8 mouse cellular contexts compared by ENCODE assay signal in the genomic region with DNA sequence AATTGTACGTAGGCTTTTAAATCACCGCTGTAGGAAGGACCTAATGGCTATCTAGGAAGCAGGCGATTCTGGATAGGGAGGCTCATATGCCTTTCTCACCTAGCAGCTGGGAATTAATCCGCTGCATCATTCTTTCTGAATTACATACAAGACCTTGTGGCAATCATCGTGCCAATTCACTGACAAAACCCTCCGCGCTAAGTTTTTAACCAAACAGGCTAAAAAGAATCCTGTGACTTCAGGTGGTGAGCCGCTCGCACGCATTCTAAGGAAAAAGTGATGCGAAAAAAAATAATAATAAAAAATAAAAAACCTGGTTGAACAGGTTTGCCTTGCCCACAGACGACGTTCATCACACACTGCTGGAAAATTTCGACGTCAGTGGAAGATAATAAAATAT. TPM values are rescaled to one million over a fixed set of nuclear protein-coding genes. Genes with fewer than 3 reads are reported as not detected.
DNase-seq lines count a peak whose midpoint lies in the region; ATAC-seq and TF ChIP-seq lines count a peak whose summit lies in the region.

No protein-coding gene starts in this region.

- no peak for TF ChIP-seq CTCF in liver, adult 2 months (IDR thresholded peaks at IDR 0.05; ENCODE audit: low read depth, low read length)
- no peak for TF ChIP-seq CTCF in kidney, postnatal 0 days (IDR thresholded peaks at IDR 0.05; ENCODE audit: low read depth)

- H3K4me1 ChIP-seq in liver, adult 2 months (ENCODE audit: control insufficient read depth, insufficient read depth, low read length): peaks cover 9% of the 10 kb centered on the region
- peaks cover 10% of the 10 kb centered on the region for H3K4me1 ChIP-seq in embryonic facial prominence, embryonic 14.5 days (ENCODE audit: control insufficient read depth, insufficient read depth, low read length)
- H3K4me1 ChIP-seq in kidney, postnatal 0 days (replicated peaks; ENCODE audit: insufficient read depth, low read length): no peaks in the 10 kb centered on the region
- H3K4me1 ChIP-seq in midbrain, embryonic 13.5 days (replicated peaks): peaks cover 26% of the 10 kb centered on the region

- no peak for ATAC-seq in embryonic facial prominence, embryonic 14.5 days (ENCODE audit: low read depth)
- ATAC-seq in kidney, postnatal 0 days (replicated peaks; ENCODE audit: low FRiP score, low read depth): no peak
- no peak for ATAC-seq in midbrain, embryonic 13.5 days

- DNase-seq in liver, adult 2 months (ENCODE audit: extremely low read depth, low read depth, low spot score): no peak
- no peak for DNase-seq in liver
- DNase-seq in adipocyte (ENCODE audit: low spot score): peak; percentile 42
- DNase-seq in embryonic facial prominence, embryonic 14.5 days (ENCODE audit: low spot score): peak; percentile 65
- DNase-seq in kidney, postnatal 0 days (ENCODE audit: low spot score): peak; percentile 39
- no peak for DNase-seq in layer of hippocampus, adult 11-12 months (ENCODE audit: low spot score)
- no peak for DNase-seq in spleen, adult 18-20 months

- H3K9me3 ChIP-seq in embryonic facial prominence, embryonic 14.5 days (ENCODE audit: control insufficient read depth, low read length): no peaks in the 10 kb centered on the region
- H3K9me3 ChIP-seq in kidney, postnatal 0 days (replicated peaks; ENCODE audit: low read length): no peaks in the 10 kb centered on the region
- no peaks in the 10 kb centered on the region for H3K9me3 ChIP-seq in midbrain, embryonic 13.5 days

- WGBS in liver, adult 2 months: 19% methylated on average over 15 of the region's 15 CpGs
- WGBS in embryonic facial prominence, embryonic 14.5 days: 2% methylated on average over 15 of the region's 15 CpGs
- 4% methylated on average over 15 of the region's 15 CpGs for WGBS in kidney, postnatal 0 days
- 2% methylated on average over 15 of the region's 15 CpGs for WGBS in midbrain, embryonic 13.5 days

- no peak overlapping the region for H3K27ac ChIP-seq in liver, adult 2 months (replicated peaks; ENCODE audit: insufficient read depth, low read depth, low read length)
- H3K27ac ChIP-seq in embryonic facial prominence, embryonic 14.5 days (replicated peaks; ENCODE audit: low read depth, low read length): no peak overlapping the region
- no peak overlapping the region for H3K27ac ChIP-seq in kidney, postnatal 0 days
- H3K27ac ChIP-seq in midbrain, embryonic 13.5 days: no peak overlapping the region

- no peak for TF ChIP-seq POLR2A in liver, adult 2 months (IDR thresholded peaks at IDR 0.05; ENCODE audit: extremely low read depth, insufficient read depth, low read length)

- peak overlapping the region; percentile 87; the same call in 1 of the 2 replicates for H3K4me3 ChIP-seq in liver, adult 2 months (ENCODE audit: insufficient read depth, low read depth, low read length)
- H3K4me3 ChIP-seq in embryonic facial prominence, embryonic 14.5 days (ENCODE audit: low read depth, low read length): peak overlapping the region; percentile 90
- H3K4me3 ChIP-seq in kidney, postnatal 0 days (replicated peaks; ENCODE audit: low read depth, low read length): peak overlapping the region; percentile 76
- peak overlapping the region; percentile 85 for H3K4me3 ChIP-seq in midbrain, embryonic 13.5 days (replicated peaks)

- no peak overlapping the region for H3K9ac ChIP-seq in liver, adult 2 months (ENCODE audit: low read depth, low read length)
- peak overlapping the region; percentile 93 for H3K9ac ChIP-seq in embryonic facial prominence, embryonic 14.5 days (ENCODE audit: low read depth, low read length)
- H3K9ac ChIP-seq in kidney, postnatal 0 days (ENCODE audit: low read depth, low read length): 0 out of 2 replicates have a peak overlapping the region, but pooled peaks have one; percentile 24
- peak overlapping the region; percentile 92 for H3K9ac ChIP-seq in midbrain, embryonic 13.5 days (replicated peaks)

- H3K79me2 ChIP-seq in liver, adult 2 months (ENCODE audit: control insufficient read depth, insufficient read depth, low read length): peaks cover 14% of the 10 kb centered on the region

- peak overlapping the region; percentile 94 for H3K4me2 ChIP-seq in embryonic facial prominence, embryonic 14.5 days (ENCODE audit: low read depth, low read length)
- H3K4me2 ChIP-seq in kidney, postnatal 0 days (ENCODE audit: low read length): peak overlapping the region; percentile 80
- H3K4me2 ChIP-seq in midbrain, embryonic 13.5 days (replicated peaks): peak overlapping the region; percentile 92

- H3K27me3 ChIP-seq in liver, adult 2 months (ENCODE audit: control insufficient read depth, insufficient read depth, low read length): no peaks in the 10 kb centered on the region
- no peaks in the 10 kb centered on the region for H3K27me3 ChIP-seq in embryonic facial prominence, embryonic 14.5 days (replicated peaks; ENCODE audit: control insufficient read depth, insufficient read depth, low read length)
- no peaks in the 10 kb centered on the region for H3K27me3 ChIP-seq in kidney, postnatal 0 days (ENCODE audit: insufficient read depth, low read length)
- H3K27me3 ChIP-seq in midbrain, embryonic 13.5 days: no peaks in the 10 kb centered on the region

- peaks cover 2% of the 10 kb centered on the region; the same call in 1 of the 2 replicates for H3K36me3 ChIP-seq in liver, adult 2 months (ENCODE audit: control insufficient read depth, insufficient read depth, low read length)
- no peaks in the 10 kb centered on the region for H3K36me3 ChIP-seq in embryonic facial prominence, embryonic 14.5 days (ENCODE audit: control insufficient read depth, insufficient read depth, low read length)
- no peaks in the 10 kb centered on the region for H3K36me3 ChIP-seq in kidney, postnatal 0 days (ENCODE audit: insufficient read depth, low read length)
- H3K36me3 ChIP-seq in midbrain, embryonic 13.5 days: no peaks in the 10 kb centered on the region

RNA-seq across cellular contexts. Expression of a gene that starts 1.1 kb away (rescaled TPM):
- total RNA-seq in liver, adult 2 months (2014; rRNA removed): 8.4 and 8.5 TPM in 2 replicates
- polyA plus RNA-seq in liver, adult 2 months (2012; rRNA removed): 5.2 and 6.1 TPM in 2 replicates
- polyA plus RNA-seq in embryonic facial prominence, embryonic 14.5 days (2014; fragmentation: Nextera tagmentation; extraction: Ambion mirVana): 7.4 and 7.7 TPM in 2 replicates
- 2.9 and 3.4 TPM in 2 replicates for polyA plus RNA-seq in kidney, postnatal 0 days (2015; fragmentation: Nextera tagmentation; extraction: Ambion mirVana)
- 6.6 and 7.1 TPM in 2 replicates for polyA plus RNA-seq in midbrain, embryonic 13.5 days (2015; fragmentation: Nextera tagmentation; extraction: Ambion mirVana)

Comparison
In these comparisons a context has a peak if more than half of its experiments do, and no peak if none do; other contexts are left out.
1. DNase-seq: peak in adipocyte (single experiment), embryonic facial prominence, embryonic 14.5 days (single experiment) and kidney, postnatal 0 days (single experiment); none in liver, adult 2 months (single experiment), liver (single experiment), layer of hippocampus, adult 11-12 months (single experiment) and spleen, adult 18-20 months (0 of 2).
2. Peak in every context shown above with its lines, with median percentiles within 50 percentile points of each other: H3K4me3 ChIP-seq and H3K4me2 ChIP-seq.